Mouse (Mus musculus) fat pad, adult 2 months (tissue): ENCODE data around the gene Tinf2.

Experiments
- DNase-seq: peaks from one replicate; pipeline ENCODE4 v3.0.0-alpha.2; 2011; ENCODE audit warnings: low read depth, low spot score; ENCODE audit errors: extremely low read depth

Tinf2 gene

GRCm38 (mm10) chr14:55637795-55638194, 43.8 kb downstream of the Tinf2 start, which contains the start of gene Gm49378:
Gene Gm49378, minus strand, starts transcription at chr14:55637895.
- no peak for DNase-seq

- no peak for DNase-seq
Observed at GRCm38 (mm10) chr14:55635523-55636007, 46.1 kb downstream of the Tinf2 start, which contains the start of gene Ipo4. Gene Ipo4, minus strand, starts transcription at chr14:55635957.

- no peak for DNase-seq
Observed at GRCm38 (mm10) chr14:55634874-55635522, 46.6 kb downstream of the Tinf2 start.

- no peak for DNase-seq
Observed at GRCm38 (mm10) chr14:55629312-55629711, 52.3 kb downstream of the Tinf2 start.

- DNase-seq: no peak
Observed at GRCm38 (mm10) chr14:55628077-55628827, 53.4 kb downstream of the Tinf2 start.
